Mouse (Mus musculus): ENCODE data around the gene Ifna11. TPM values are rescaled to one million over a fixed set of nuclear protein-coding genes. Genes with fewer than 3 reads are reported as not detected.

The Ifna11 gene
- polyA plus RNA-seq, 1 experiment from 2014 or later, result not detected

DNA sequence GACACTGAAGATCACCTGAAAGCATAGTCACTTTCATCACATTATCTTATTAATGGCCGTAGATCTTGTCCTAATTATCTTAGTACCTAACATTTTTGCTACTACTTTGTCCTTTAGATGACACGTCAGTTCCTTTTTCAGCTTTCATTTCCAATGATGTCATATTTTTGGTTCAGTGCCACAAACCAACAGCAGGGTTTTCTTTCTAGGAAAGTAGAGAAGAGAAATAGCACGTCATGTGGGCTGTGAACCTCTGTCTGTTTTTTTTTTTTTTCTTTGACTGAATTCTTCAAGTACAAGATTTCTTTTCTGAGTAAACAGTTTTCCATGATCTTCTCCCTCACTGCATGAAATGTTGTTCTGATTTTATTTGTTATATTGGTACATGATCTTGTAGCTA, 20.3 kb downstream of the Ifna11 start:
- ATAC-seq (no peak), DNase-seq (no peak)
- 45% methylated on average over 3 of the region's 3 CpGs for WGBS (ENCODE audit: insufficient replicate concordance)
- TF ChIP-seq EP300 (IDR thresholded peaks at IDR 0.05; ENCODE audit: low read depth) (no peak), CTCF (IDR thresholded peaks at IDR 0.05; ENCODE audit: low read depth) (no peak)
- Histone ChIP-seq H3K4me3 (ENCODE audit: low read depth, low read length) (no peak overlapping the region), H3K27ac (ENCODE audit: low read depth) (no peak overlapping the region), H3K27me3 (ENCODE audit: insufficient read depth, low read length) (no peaks in the 10 kb centered on the region), H3K4me2 (ENCODE audit: low read depth, low read length) (no peak overlapping the region), H3K36me3 (replicated peaks; ENCODE audit: insufficient read depth, low read length) (no peaks in the 10 kb centered on the region), H3K9me3 (ENCODE audit: low read length) (no peaks in the 10 kb centered on the region), H3K9ac (replicated peaks) (no peak overlapping the region), H3K4me1 (ENCODE audit: insufficient read depth) (no peaks in the 10 kb centered on the region)

DNA sequence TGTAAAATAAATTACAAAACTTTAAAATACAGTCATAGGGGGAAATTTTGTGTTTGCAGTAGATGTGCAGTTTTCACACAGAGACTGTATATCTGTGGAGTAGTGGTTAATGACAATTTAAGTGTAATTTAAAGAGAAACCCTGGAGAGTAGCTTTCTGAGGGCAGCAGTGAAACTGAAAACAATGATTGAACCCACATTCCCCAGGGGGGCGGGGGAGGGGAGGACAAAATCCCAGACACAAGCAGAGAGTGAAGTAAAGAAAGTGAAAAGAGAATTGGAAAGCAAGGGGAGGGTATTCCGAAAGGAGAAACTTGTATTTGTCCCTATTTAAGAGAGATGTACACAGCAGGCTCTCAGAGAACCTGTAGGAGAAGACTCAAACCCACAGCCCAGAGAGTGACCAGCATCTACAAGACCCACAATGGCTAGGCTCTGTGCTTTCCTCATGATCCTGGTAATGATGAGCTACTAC, 21.7 kb downstream of the Ifna11 start, which contains the start of gene Ifna4:
TSS of gene Ifna4 (plus strand) at position 424 of the 474 bp plus-strand sequence.
- ATAC-seq, result no peak
- TF ChIP-seq CTCF (IDR thresholded peaks at IDR 0.05; ENCODE audit: low read depth) (no peak), EP300 (IDR thresholded peaks at IDR 0.05; ENCODE audit: low read depth) (no peak)
- Histone ChIP-seq H3K4me2 (ENCODE audit: low read depth, low read length) (no peak within 1 kb of the TSS), H3K27me3 (ENCODE audit: insufficient read depth, low read length) (no peaks in the 10 kb centered on the region), H3K4me3 (ENCODE audit: low read depth, low read length) (no peak within 1 kb of the TSS), H3K9me3 (ENCODE audit: low read length) (no peaks in the 10 kb centered on the region), H3K9ac (replicated peaks) (no peak within 1 kb of the TSS), H3K27ac (ENCODE audit: low read depth) (no peak within 1 kb of the TSS), H3K4me1 (ENCODE audit: insufficient read depth) (no peaks in the 10 kb centered on the region), H3K36me3 (replicated peaks; ENCODE audit: insufficient read depth, low read length) (no peaks in the 10 kb centered on the region)
- 63% methylated on average over 2 of the region's 2 CpGs for WGBS (ENCODE audit: insufficient replicate concordance)
- no peak for DNase-seq

DNA sequence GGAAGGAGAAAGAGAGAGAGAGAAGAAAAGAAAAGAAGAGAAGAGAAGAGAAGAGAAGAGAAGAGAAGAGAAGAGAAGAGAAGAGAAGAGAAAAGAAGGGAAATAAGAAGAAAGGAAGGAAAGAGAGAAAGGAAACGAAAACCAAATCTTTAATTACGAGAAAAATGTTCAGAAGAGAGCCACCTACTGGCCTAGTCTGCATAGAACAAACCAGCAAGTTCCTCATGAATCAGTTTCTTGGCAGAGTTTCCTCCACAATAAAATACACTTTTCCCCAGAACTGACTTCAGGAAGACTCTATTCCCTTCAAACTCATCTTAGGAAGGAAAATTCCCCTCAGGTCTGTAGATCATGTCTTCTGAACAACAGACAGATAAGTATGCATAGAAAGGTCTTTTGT, 25.6 kb downstream of the Ifna11 start:
- Histone ChIP-seq H3K4me2 (ENCODE audit: low read depth, low read length) (no peak overlapping the region), H3K36me3 (replicated peaks; ENCODE audit: insufficient read depth, low read length) (no peaks in the 10 kb centered on the region), H3K4me3 (ENCODE audit: low read depth, low read length) (no peak overlapping the region), H3K27me3 (ENCODE audit: insufficient read depth, low read length) (no peaks in the 10 kb centered on the region), H3K9me3 (ENCODE audit: low read length) (no peaks in the 10 kb centered on the region), H3K9ac (replicated peaks) (no peak overlapping the region), H3K4me1 (ENCODE audit: insufficient read depth) (no peaks in the 10 kb centered on the region), H3K27ac (ENCODE audit: low read depth) (no peak overlapping the region)
- ATAC-seq, result no peak
- TF ChIP-seq EP300 (IDR thresholded peaks at IDR 0.05; ENCODE audit: low read depth) (no peak), CTCF (IDR thresholded peaks at IDR 0.05; ENCODE audit: low read depth) (no peak; the same call in 1 of the 2 replicates)
- no peak for DNase-seq
- WGBS (ENCODE audit: insufficient replicate concordance), result 29% methylated on average over 2 of the region's 2 CpGs

DNA sequence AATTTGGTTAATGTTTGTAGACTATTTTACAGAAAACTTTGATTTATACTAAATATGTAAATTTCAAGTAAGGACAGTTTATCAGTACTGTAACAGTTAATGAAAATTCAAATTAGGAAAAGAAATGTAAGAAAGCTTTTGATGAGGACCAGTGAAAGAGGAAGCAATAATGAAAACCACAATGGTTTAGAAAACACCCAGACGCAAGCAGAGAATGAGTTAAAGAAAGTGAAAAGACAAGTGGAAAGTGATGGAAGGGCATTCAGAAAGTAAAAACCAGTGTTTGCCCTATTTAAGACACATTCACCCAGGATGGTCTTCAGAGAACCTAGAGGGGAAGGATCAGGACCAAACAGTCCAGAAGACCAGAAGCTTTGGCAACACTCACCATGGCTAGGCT, 29.9 kb downstream of the Ifna11 start, which contains the start of gene Ifna1:
TSS of gene Ifna1 (plus strand) at position 390 of the 400 bp plus-strand sequence.
- no peak within 1 kb of the TSS for H3K4me2 ChIP-seq (ENCODE audit: low read depth, low read length)
- ATAC-seq (no peak), DNase-seq (no peak)
- H3K36me3 ChIP-seq (replicated peaks; ENCODE audit: insufficient read depth, low read length), result no peaks in the 10 kb centered on the region
- no peaks in the 10 kb centered on the region for H3K9me3 ChIP-seq (ENCODE audit: low read length)
- no peak within 1 kb of the TSS for H3K9ac ChIP-seq (replicated peaks)
- H3K4me3 ChIP-seq (ENCODE audit: low read depth, low read length), result no peak within 1 kb of the TSS
- no peaks in the 10 kb centered on the region for H3K27me3 ChIP-seq (ENCODE audit: insufficient read depth, low read length)
- no peaks in the 10 kb centered on the region for H3K4me1 ChIP-seq (ENCODE audit: insufficient read depth)
- no peak for TF ChIP-seq EP300 (IDR thresholded peaks at IDR 0.05; ENCODE audit: low read depth)
- H3K27ac ChIP-seq (ENCODE audit: low read depth), result no peak within 1 kb of the TSS
- 33% methylated on average over 1 of the region's 1 CpGs for WGBS (ENCODE audit: insufficient replicate concordance)

DNA sequence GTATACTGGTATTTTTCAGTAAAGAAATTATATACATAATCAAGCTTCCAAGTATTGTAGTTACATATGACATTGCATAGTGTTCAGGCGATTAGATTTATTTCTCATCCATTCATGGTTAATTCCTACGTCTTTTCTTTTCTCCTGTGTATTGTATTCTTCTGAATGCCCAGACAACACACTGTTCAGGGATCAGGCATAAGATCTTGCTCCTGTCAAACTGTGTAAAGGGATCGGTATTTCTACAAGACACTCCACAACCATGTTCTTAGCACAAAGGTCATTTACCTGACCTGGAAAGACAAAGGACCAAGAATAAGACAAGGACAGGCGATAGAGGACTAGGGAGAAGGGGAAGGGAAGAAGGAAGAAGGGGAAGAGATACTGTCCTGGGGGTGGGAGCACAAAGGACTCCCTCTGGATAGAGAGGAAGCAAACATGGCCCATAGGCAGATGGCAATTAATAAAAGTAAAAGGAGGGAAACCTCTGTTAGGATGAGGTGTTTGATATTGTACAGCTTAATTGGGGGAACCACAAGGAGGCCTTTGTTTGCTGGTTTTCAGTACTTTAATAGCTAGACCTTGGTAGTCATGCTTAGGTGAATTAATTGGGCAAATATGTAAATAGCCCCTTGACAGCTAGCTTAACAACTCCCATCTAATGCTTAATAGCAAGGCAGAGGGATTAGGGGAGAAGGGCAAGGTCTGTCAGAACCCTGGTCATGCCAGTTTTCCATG, 31.4 kb downstream of the Ifna11 start:
- Histone ChIP-seq H3K27me3 (ENCODE audit: insufficient read depth, low read length) (no peaks in the 10 kb centered on the region), H3K9me3 (ENCODE audit: low read length) (no peaks in the 10 kb centered on the region), H3K36me3 (replicated peaks; ENCODE audit: insufficient read depth, low read length) (no peaks in the 10 kb centered on the region), H3K27ac (ENCODE audit: low read depth) (no peak overlapping the region), H3K4me2 (ENCODE audit: low read depth, low read length) (no peak overlapping the region), H3K9ac (replicated peaks) (no peak overlapping the region), H3K4me3 (ENCODE audit: low read depth, low read length) (no peak overlapping the region), H3K4me1 (ENCODE audit: insufficient read depth) (no peaks in the 10 kb centered on the region)
- 67% methylated on average over 4 of the region's 4 CpGs for WGBS (ENCODE audit: insufficient replicate concordance)
- no peak for ATAC-seq
- no peak for DNase-seq
- TF ChIP-seq EP300 (IDR thresholded peaks at IDR 0.05; ENCODE audit: low read depth), result no peak
- TF ChIP-seq CTCF (IDR thresholded peaks at IDR 0.05; ENCODE audit: low read depth), result no peak

DNA sequence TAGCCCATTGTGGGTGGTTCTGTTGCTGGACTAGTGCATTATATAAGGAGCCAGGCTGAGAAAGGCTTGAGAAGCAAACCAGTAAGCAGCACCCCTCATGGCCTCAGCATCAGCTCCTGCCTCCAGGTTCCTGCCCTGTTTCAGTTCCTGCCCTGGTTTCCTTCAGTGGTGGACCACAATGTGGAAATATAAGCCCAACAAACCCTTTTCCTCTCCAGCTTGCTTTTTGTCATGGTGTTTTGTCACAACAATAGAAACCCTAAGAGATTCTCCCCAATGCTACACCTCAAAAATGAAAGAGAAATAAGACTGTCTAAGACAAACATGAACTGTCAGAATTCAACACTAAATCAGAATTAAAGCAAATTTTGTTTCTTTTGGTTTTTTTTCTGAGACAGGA, 39.5 kb downstream of the Ifna11 start:
- no peak for DNase-seq
- H3K36me3 ChIP-seq (replicated peaks; ENCODE audit: insufficient read depth, low read length), result no peaks in the 10 kb centered on the region
- TF ChIP-seq EP300 (IDR thresholded peaks at IDR 0.05; ENCODE audit: low read depth) (no peak), CTCF (IDR thresholded peaks at IDR 0.05; ENCODE audit: low read depth) (no peak)
- ATAC-seq, result no peak
- H3K4me3 ChIP-seq (ENCODE audit: low read depth, low read length), result no peak overlapping the region
- peaks cover 2% of the 10 kb centered on the region for H3K4me1 ChIP-seq (ENCODE audit: insufficient read depth)
- H3K9me3 ChIP-seq (ENCODE audit: low read length), result no peaks in the 10 kb centered on the region
- H3K9ac ChIP-seq (replicated peaks), result no peak overlapping the region
- H3K27ac ChIP-seq (ENCODE audit: low read depth), result no peak overlapping the region
- no peaks in the 10 kb centered on the region for H3K27me3 ChIP-seq (ENCODE audit: insufficient read depth, low read length)
- H3K4me2 ChIP-seq (ENCODE audit: low read depth, low read length), result no peak overlapping the region

Measured in liver, postnatal 0 days (tissue).